Comparison of ENCODE assay signal across 17 mouse cellular contexts in the genomic region with DNA sequence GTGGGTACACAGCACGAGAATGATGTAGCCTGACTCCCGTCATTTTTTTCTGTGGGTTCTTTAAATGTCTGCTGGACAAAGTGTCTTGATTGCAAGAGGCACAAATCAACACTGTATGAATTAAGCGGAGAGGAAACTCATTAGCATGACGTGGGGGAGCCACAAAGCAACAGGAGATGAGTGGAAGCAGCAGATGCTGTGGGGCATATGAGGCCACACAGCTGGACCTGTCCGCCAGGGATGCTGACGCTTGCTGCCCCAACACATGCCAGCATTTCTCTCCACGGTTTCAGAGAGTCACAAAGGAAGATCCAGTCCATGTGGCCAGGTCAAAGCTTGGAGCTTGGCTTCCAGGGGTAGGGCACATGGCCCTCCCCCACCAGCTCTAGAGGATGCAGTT.
DNase-seq lines count a peak whose midpoint lies in the region; ATAC-seq and TF ChIP-seq lines count a peak whose summit lies in the region.
"Had no signal": no experiment of that assay in that cellular context is flagged by ENCODE, and none has a peak within 500 bp of the region (broad histone marks: within the 10 kb centered on the region; RNA-seq: fewer than 3 reads in every experiment).

No protein-coding gene starts in this region.

- TF ChIP-seq CTCF in left cerebral cortex, adult 2 months (IDR thresholded peaks at IDR 0.05): no peak
- no peak for TF ChIP-seq CTCF in forebrain, postnatal 0 days (IDR thresholded peaks at IDR 0.05; ENCODE audit: low read depth)

- H3K4me3 ChIP-seq in left cerebral cortex, adult 2 months: no peak overlapping the region
- no peak overlapping the region for H3K4me3 ChIP-seq in forebrain, postnatal 0 days (ENCODE audit: low read depth, low read length)
- H3K4me3 ChIP-seq: embryonic facial prominence, embryonic 13.5 days; intestine, embryonic 15.5 days had no signal

- intact Hi-C loops in left cerebral cortex, postnatal 25 days (cut with DNase I): no loop called here
- intact Hi-C loops in left cerebral cortex, adult 2 months (cut with DNase I): no loop called here
- intact Hi-C loops in heart, postnatal 36 days (cut with DNase I): no loop called here

- H3K4me1 ChIP-seq in forebrain, postnatal 0 days (ENCODE audit: insufficient read depth): no peaks in the 10 kb centered on the region
- H3K4me1 ChIP-seq: embryonic facial prominence, embryonic 13.5 days; intestine, embryonic 15.5 days had no signal

- H3K36me3 ChIP-seq in forebrain, postnatal 0 days (ENCODE audit: insufficient read depth): no peaks in the 10 kb centered on the region
- H3K36me3 ChIP-seq: embryonic facial prominence, embryonic 13.5 days; G1E; intestine, embryonic 15.5 days had no signal

- peak; percentile 87 for ATAC-seq in forebrain, postnatal 0 days
- ATAC-seq: intestine, embryonic 15.5 days had no signal

- 31% methylated on average over 7 of the region's 7 CpGs for WGBS in forebrain, postnatal 0 days

- H3K27me3 ChIP-seq in forebrain, postnatal 0 days (ENCODE audit: insufficient read depth, low read length): no peaks in the 10 kb centered on the region
- H3K27me3 ChIP-seq: embryonic facial prominence, embryonic 13.5 days; intestine, embryonic 15.5 days had no signal

- peak; percentile 8 for DNase-seq in gastrocnemius, postnatal 10 days
- no peak for DNase-seq in gastrocnemius, adult 8-10 months (ENCODE audit: low spot score in 2 of 2)
- peak; percentile 6 to 68 for DNase-seq in left cerebral cortex, postnatal 25 days (ENCODE audit: low spot score in 2 of 2)
- DNase-seq in left cerebral cortex, adult 2 months (ENCODE audit: extremely low spot score in 1 of 2, low spot score in 2 of 2): no peak
- peak; percentile 39 for DNase-seq in forebrain, postnatal 0 days
- peak; percentile 12 for DNase-seq in right cerebral cortex, postnatal 14 days
- no peak for DNase-seq in heart, postnatal 36 days
- DNase-seq in cerebellum, adult 8-10 months: no peak
- DNase-seq: adrenal gland, postnatal 36 days; cerebellum, postnatal 36 days; heart, postnatal 10 days; kidney, postnatal 25 days; lung, embryonic 14.5 days; thymus, adult 18-20 months had no signal

- H3K9me3 ChIP-seq in forebrain, postnatal 0 days (ENCODE audit: low read length): no peaks in the 10 kb centered on the region
- H3K9me3 ChIP-seq: embryonic facial prominence, embryonic 13.5 days; intestine, embryonic 15.5 days had no signal

- no peak overlapping the region for H3K4me2 ChIP-seq in forebrain, postnatal 0 days (ENCODE audit: low read depth)
- H3K4me2 ChIP-seq: embryonic facial prominence, embryonic 13.5 days; intestine, embryonic 15.5 days; lung, embryonic 14.5 days had no signal

- no peak overlapping the region for H3K27ac ChIP-seq in left cerebral cortex, adult 2 months
- H3K27ac ChIP-seq in forebrain, postnatal 0 days (ENCODE audit: low read depth, low read length): no peak overlapping the region
- H3K27ac ChIP-seq: embryonic facial prominence, embryonic 13.5 days; intestine, embryonic 15.5 days had no signal

- no peak overlapping the region for H3K9ac ChIP-seq in forebrain, postnatal 0 days
- H3K9ac ChIP-seq: embryonic facial prominence, embryonic 13.5 days; intestine, embryonic 15.5 days; lung, embryonic 14.5 days had no signal

Comparison
In these comparisons a context has a peak if more than half of its experiments do, and no peak if none do; other contexts are left out.
1. DNase-seq: peak in gastrocnemius, postnatal 10 days (single experiment), left cerebral cortex, postnatal 25 days (2 of 2), forebrain, postnatal 0 days (single experiment) and right cerebral cortex, postnatal 14 days (single experiment); none in gastrocnemius, adult 8-10 months (0 of 2), left cerebral cortex, adult 2 months (0 of 2), heart, postnatal 36 days (0 of 2) and cerebellum, adult 8-10 months (single experiment).